Mouse (Mus musculus) olfactory bulb, adult 2 months (tissue): ENCODE measurements around the gene Fhit.

ENCODE experiments used
- CTCF ChIP-seq: fragments of 200-500 bp; IDR thresholded peaks from 2 replicates; pipeline ENCODE4 v1.5.1; 2012; ENCODE audit warnings: low read depth, mild to moderate bottlenecking, low read length, moderate library complexity; ENCODE audit not compliant: insufficient read depth
- POLR2A ChIP-seq: fragments of 200-500 bp; IDR thresholded peaks from 2 replicates; pipeline ENCODE4 v1.6.1; 2012; ENCODE audit warnings: mild to moderate bottlenecking, low read depth, low read length, moderate library complexity; ENCODE audit not compliant: insufficient read depth

DNA sequence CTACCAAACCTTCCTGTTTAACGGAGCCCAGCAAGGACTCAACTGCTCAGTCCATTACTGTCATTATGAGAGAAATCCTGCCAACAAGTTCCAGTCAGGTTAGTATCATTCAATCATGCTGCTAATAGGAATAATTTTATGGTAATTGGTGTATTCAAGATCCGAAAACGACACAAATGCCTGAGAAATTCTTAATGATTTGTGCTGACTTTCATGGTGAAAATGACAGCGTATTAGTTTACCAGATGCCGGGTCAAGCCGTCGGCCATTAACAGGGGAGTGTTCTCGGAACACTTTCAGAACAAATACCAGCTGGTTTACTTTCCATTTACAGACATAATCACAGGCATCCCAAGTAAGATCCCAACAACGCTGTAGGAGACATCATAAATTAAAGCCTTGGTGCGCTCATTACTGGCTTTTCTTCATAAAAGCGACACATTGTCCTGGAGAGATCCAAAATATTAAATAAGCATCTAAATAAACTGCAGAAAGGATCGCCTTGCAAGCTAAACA is 451.0 kb downstream of the Fhit start:
- TF ChIP-seq CTCF (no peak), POLR2A (no peak)
